Mouse (Mus musculus) sigmoid colon, adult 10 weeks (tissue): Measurements from ENCODE around the gene Rimkla. TPM values are rescaled to one million over a fixed set of nuclear protein-coding genes. Genes with fewer than 3 reads are reported as not detected.

Experiments
- polyA plus RNA-seq: library from polyadenylated mRNA; stranded (reverse); fragments of 350-450 nt; fragmentation: Illumina TruSeq; extraction: RNeasy Lipid Tissue Mini Kit (QIAGEN cat#74804); gene quantifications from one replicate; pipeline ENCODE4 v1.2.3, GENCODE M21; 2014; ENCODE audit warnings: low read depth, low replicate concordance

The Rimkla gene
- polyA plus RNA-seq, result 3.3 TPM

GRCm38 (mm10) chr4:119492291-119492932 lies at the start of gene Rimkla:
Rimkla (minus strand) TSS chr4:119492628.

GRCm38 (mm10) chr4:119539031-119539824 lies 46.8 kb upstream of the Rimkla start, which contains the start of gene Frg2f1:
Frg2f1 (minus strand) TSS chr4:119539529.

GRCm38 (mm10) chr4:119536615-119537014 lies 44.2 kb upstream of the Rimkla start, which contains the start of gene Foxj3:
Foxj3 (plus strand) TSS chr4:119537004.

GRCm38 (mm10) chr4:119422294-119422964 lies 70.0 kb downstream of the Rimkla start, which contains the start of the genes Ppcs and Zmynd12:
Ppcs (minus strand) TSS chr4:119422420.
Zmynd12 (plus strand) TSS chr4:119422814.

Other genes with a start within 250 kb of the Rimkla start
- not detected for gene Cldn19, start 237.2 kb downstream of the Rimkla start, polyA plus RNA-seq
- 625 TPM for gene Ybx1, start 198.0 kb downstream of the Rimkla start, polyA plus RNA-seq
- gene Ppih, start 172.1 kb downstream of the Rimkla start, polyA plus RNA-seq, result 31.6 TPM
- not detected for gene Ccdc30, start 77.1 kb downstream of the Rimkla start, polyA plus RNA-seq
- 31.7 TPM for gene Ppcs, start 70.2 kb downstream of the Rimkla start, polyA plus RNA-seq
- gene Zmynd12, start 69.8 kb downstream of the Rimkla start, polyA plus RNA-seq, result not detected
- 56.1 TPM for gene Foxj3, start 44.4 kb upstream of the Rimkla start, polyA plus RNA-seq
- 5.0 TPM for gene Frg2f1, start 46.9 kb upstream of the Rimkla start, polyA plus RNA-seq
- gene Guca2a, start 145.1 kb upstream of the Rimkla start, polyA plus RNA-seq, result 35.1 TPM
- 3.7 TPM for gene Guca2b, start 166.3 kb upstream of the Rimkla start, polyA plus RNA-seq
- 5.1 TPM for gene Hivep3, start 241.2 kb upstream of the Rimkla start, polyA plus RNA-seq